Mouse (Mus musculus) lung, postnatal 4 days (tissue): ENCODE data around the gene Peak1.

Experiments
- DNase-seq, 2 experiments: peaks; one replicate each; pipeline ENCODE4 v3.0.0; 2021

Peak1 gene

GRCm38 (mm10) chr9:56191498-56192455, 226.1 kb downstream of the Peak1 start:
- DNase-seq: no peak

GRCm38 (mm10) chr9:56180118-56180781, 237.6 kb downstream of the Peak1 start:
- no peak for DNase-seq

GRCm38 (mm10) chr9:56179416-56180117, 238.3 kb downstream of the Peak1 start:
- DNase-seq: peak; percentile 38

GRCm38 (mm10) chr9:56177354-56177753, 240.5 kb downstream of the Peak1 start:
- no peak for DNase-seq

GRCm38 (mm10) chr9:56175316-56175715, 242.6 kb downstream of the Peak1 start:
- DNase-seq: no peak

- no peak for DNase-seq
Measured at GRCm38 (mm10) chr9:56167690-56168089, 250.2 kb downstream of the Peak1 start.

GRCm38 (mm10) chr9:56166161-56166560, 251.7 kb downstream of the Peak1 start:
- DNase-seq: no peak

- no peak for DNase-seq
Measured at GRCm38 (mm10) chr9:56165377-56165776, 252.5 kb downstream of the Peak1 start, which contains the start of gene Tspan3. TSS of gene Tspan3 (minus strand) at chr9:56165477.

GRCm38 (mm10) chr9:56160341-56161141, 257.3 kb downstream of the Peak1 start:
- peak; percentile 89 to 92 for DNase-seq

GRCm38 (mm10) chr9:56159456-56159855, 258.4 kb downstream of the Peak1 start:
- DNase-seq: no peak

- no peak for DNase-seq
Measured at GRCm38 (mm10) chr9:56158077-56158476, 259.8 kb downstream of the Peak1 start.

GRCm38 (mm10) chr9:56154572-56154971, 263.3 kb downstream of the Peak1 start:
- DNase-seq: no peak

- DNase-seq: no peak
Measured at GRCm38 (mm10) chr9:56152482-56153007, 265.3 kb downstream of the Peak1 start.

GRCm38 (mm10) chr9:56151745-56152481, 266.0 kb downstream of the Peak1 start:
- peak; percentile 25 to 44 for DNase-seq
